Mouse (Mus musculus): ENCODE measurements around the gene Agrn. TPM values are rescaled to one million over a fixed set of nuclear protein-coding genes. Genes with fewer than 3 reads are reported as not detected.

The Agrn gene
- polyA plus RNA-seq, 1 experiment: 21.2 TPM

DNA sequence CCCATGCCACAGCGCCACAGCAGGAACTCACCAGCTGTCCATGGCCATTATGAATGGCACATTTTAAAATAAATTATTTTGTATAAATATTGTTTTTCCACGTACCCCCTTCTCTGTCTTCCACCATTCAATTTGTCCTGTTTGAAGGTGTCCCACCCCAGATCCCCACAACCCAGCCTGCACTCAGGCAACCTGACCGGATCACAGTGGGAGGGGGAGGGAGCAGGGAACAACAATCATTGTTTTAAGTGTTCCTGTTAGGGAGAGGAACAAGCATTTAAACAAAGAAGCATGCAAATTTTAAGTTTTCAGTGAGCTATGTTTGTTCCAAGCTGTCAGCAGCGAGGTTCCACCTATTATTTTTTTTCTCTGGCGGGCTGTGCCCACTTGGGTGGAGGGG, 64.0 kb downstream of the Agrn start:
- DNase-seq (ENCODE audit: low read depth in 1 of 2, low spot score in 2 of 2): no peak
- H3K4me3 ChIP-seq (ENCODE audit: extremely low read depth, insufficient read depth, insufficient read length): no peak overlapping the region
- H3K27ac ChIP-seq (ENCODE audit: insufficient read depth, low read length): no peak overlapping the region
- no peaks in the 10 kb centered on the region for H3K27me3 ChIP-seq (ENCODE audit: control insufficient read depth, insufficient read depth, low read length)
- WGBS: 77% methylated on average over 5 of the region's 5 CpGs
- H3K4me1 ChIP-seq (ENCODE audit: control insufficient read depth, insufficient read depth, insufficient read length): no peaks in the 10 kb centered on the region
- H3K36me3 ChIP-seq (ENCODE audit: control insufficient read depth, insufficient read depth, low read length): no peaks in the 10 kb centered on the region
- TF ChIP-seq CTCF (IDR thresholded peaks at IDR 0.05; ENCODE audit: extremely low read depth, insufficient read depth, insufficient read length, insufficient replicate concordance) (no peak), POLR2A (IDR thresholded peaks at IDR 0.05; ENCODE audit: low read depth, low read length) (no peak)

- Histone ChIP-seq H3K27me3 (ENCODE audit: control insufficient read depth, insufficient read depth, low read length) (no peaks in the 10 kb centered on the region), H3K27ac (ENCODE audit: insufficient read depth, low read length) (no peak overlapping the region), H3K36me3 (ENCODE audit: control insufficient read depth, insufficient read depth, low read length) (no peaks in the 10 kb centered on the region), H3K4me3 (ENCODE audit: extremely low read depth, insufficient read depth, insufficient read length) (no peak overlapping the region), H3K4me1 (ENCODE audit: control insufficient read depth, insufficient read depth, insufficient read length) (no peaks in the 10 kb centered on the region)
- no peak for TF ChIP-seq CTCF (IDR thresholded peaks at IDR 0.05; ENCODE audit: extremely low read depth, insufficient read depth, insufficient read length, insufficient replicate concordance)
- TF ChIP-seq POLR2A (IDR thresholded peaks at IDR 0.05; ENCODE audit: low read depth, low read length): no peak
- 93% methylated on average over 10 of the region's 10 CpGs for WGBS
- DNase-seq (ENCODE audit: low read depth in 1 of 2, low spot score in 2 of 2): no peak
These were observed 66.3 kb downstream of the Agrn start for GRCm38 (mm10) chr4:156130940-156131339.

GRCm38 (mm10) chr4:156130436-156130835, 66.9 kb downstream of the Agrn start, which contains the start of gene Rnf223:
TSS of gene Rnf223 (plus strand) at chr4:156130513.
- Histone ChIP-seq H3K4me3 (ENCODE audit: extremely low read depth, insufficient read depth, insufficient read length) (no peak within 1 kb of the TSS), H3K36me3 (ENCODE audit: control insufficient read depth, insufficient read depth, low read length) (no peaks in the 10 kb centered on the region), H3K4me1 (ENCODE audit: control insufficient read depth, insufficient read depth, insufficient read length) (no peaks in the 10 kb centered on the region), H3K27me3 (ENCODE audit: control insufficient read depth, insufficient read depth, low read length) (no peaks in the 10 kb centered on the region), H3K27ac (ENCODE audit: insufficient read depth, low read length) (no peak within 1 kb of the TSS)
- no peak for DNase-seq (ENCODE audit: low read depth in 1 of 2, low spot score in 2 of 2)
- 88% methylated on average over 15 of the region's 15 CpGs for WGBS
- TF ChIP-seq POLR2A (IDR thresholded peaks at IDR 0.05; ENCODE audit: low read depth, low read length) (no peak), CTCF (IDR thresholded peaks at IDR 0.05; ENCODE audit: extremely low read depth, insufficient read depth, insufficient read length, insufficient replicate concordance) (no peak)

- TF ChIP-seq POLR2A (IDR thresholded peaks at IDR 0.05; ENCODE audit: low read depth, low read length) (no peak), CTCF (IDR thresholded peaks at IDR 0.05; ENCODE audit: extremely low read depth, insufficient read depth, insufficient read length, insufficient replicate concordance) (no peak)
- no peak overlapping the region for H3K4me3 ChIP-seq (ENCODE audit: extremely low read depth, insufficient read depth, insufficient read length)
- H3K27me3 ChIP-seq (ENCODE audit: control insufficient read depth, insufficient read depth, low read length): no peaks in the 10 kb centered on the region
- WGBS: 78% methylated on average over 5 of the region's 5 CpGs
- no peaks in the 10 kb centered on the region for H3K4me1 ChIP-seq (ENCODE audit: control insufficient read depth, insufficient read depth, insufficient read length)
- DNase-seq (ENCODE audit: low read depth in 1 of 2, low spot score in 2 of 2): no peak
- H3K27ac ChIP-seq (ENCODE audit: insufficient read depth, low read length): no peak overlapping the region
- 0 out of 2 replicates have a peak, but pooled peaks cover 2% of the 10 kb centered on the region for H3K36me3 ChIP-seq (ENCODE audit: control insufficient read depth, insufficient read depth, low read length)
These were observed 68.5 kb downstream of the Agrn start for GRCm38 (mm10) chr4:156128746-156129145.

DNA sequence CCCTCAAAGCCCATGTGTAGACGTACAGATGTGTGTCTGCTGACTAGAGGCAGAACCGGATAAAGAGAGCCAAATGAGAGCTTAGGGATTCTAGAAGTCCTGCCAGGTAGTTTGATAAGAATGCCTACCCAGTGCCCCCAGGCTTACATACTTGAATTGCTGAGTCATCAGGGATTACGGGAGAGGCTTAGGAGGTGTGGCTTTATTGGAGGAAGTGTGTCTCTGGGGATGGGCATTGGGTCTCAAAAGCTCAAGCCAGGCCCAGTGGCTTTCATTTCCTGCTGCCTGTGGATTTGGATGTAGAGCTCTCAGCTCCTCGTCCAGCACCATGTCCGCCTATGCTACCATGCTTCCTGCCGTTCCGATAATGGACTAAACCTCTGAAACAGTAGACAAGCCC, 70.4 kb downstream of the Agrn start:
- Histone ChIP-seq H3K27me3 (ENCODE audit: control insufficient read depth, insufficient read depth, low read length) (no peaks in the 10 kb centered on the region), H3K27ac (ENCODE audit: insufficient read depth, low read length) (no peak overlapping the region), H3K36me3 (ENCODE audit: control insufficient read depth, insufficient read depth, low read length) (peaks cover 4% of the 10 kb centered on the region; the same call in 1 of the 2 replicates), H3K4me1 (ENCODE audit: control insufficient read depth, insufficient read depth, insufficient read length) (no peaks in the 10 kb centered on the region), H3K4me3 (ENCODE audit: extremely low read depth, insufficient read depth, insufficient read length) (no peak overlapping the region)
- DNase-seq (ENCODE audit: low read depth in 1 of 2, low spot score in 2 of 2): no peak
- TF ChIP-seq POLR2A (IDR thresholded peaks at IDR 0.05; ENCODE audit: low read depth, low read length): no peak
- TF ChIP-seq CTCF (IDR thresholded peaks at IDR 0.05; ENCODE audit: extremely low read depth, insufficient read depth, insufficient read length, insufficient replicate concordance): no peak
- WGBS: 86% methylated on average over 7 of the region's 7 CpGs

DNA sequence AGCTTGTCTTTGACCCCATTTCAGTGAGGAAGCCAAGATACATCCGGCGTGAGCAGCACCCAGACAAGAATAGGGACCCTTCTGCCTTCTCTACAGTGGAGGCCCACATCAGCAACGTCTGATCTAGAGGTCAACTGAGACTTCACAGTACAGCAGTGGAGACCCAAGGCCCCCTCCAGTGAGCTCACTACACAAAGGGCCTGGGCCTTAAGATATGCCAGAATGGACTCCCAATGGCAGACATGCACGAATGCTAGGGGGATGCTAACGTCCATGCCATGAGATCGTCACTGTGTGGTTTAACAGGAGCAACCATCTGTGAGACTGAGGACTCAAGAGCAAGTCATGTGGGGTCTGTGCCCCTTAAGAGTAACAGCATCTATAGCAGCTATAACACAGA, 71.9 kb downstream of the Agrn start:
- Histone ChIP-seq H3K4me3 (ENCODE audit: extremely low read depth, insufficient read depth, insufficient read length) (no peak overlapping the region), H3K4me1 (ENCODE audit: control insufficient read depth, insufficient read depth, insufficient read length) (no peaks in the 10 kb centered on the region), H3K36me3 (ENCODE audit: control insufficient read depth, insufficient read depth, low read length) (peaks cover 6% of the 10 kb centered on the region; the same call in 1 of the 2 replicates), H3K27me3 (ENCODE audit: control insufficient read depth, insufficient read depth, low read length) (no peaks in the 10 kb centered on the region), H3K27ac (ENCODE audit: insufficient read depth, low read length) (no peak overlapping the region)
- no peak for TF ChIP-seq POLR2A (IDR thresholded peaks at IDR 0.05; ENCODE audit: low read depth, low read length)
- TF ChIP-seq CTCF (IDR thresholded peaks at IDR 0.05; ENCODE audit: extremely low read depth, insufficient read depth, insufficient read length, insufficient replicate concordance): no peak
- DNase-seq (ENCODE audit: low read depth in 1 of 2, low spot score in 2 of 2): no peak
- 95% methylated on average over 6 of the region's 6 CpGs for WGBS

DNA sequence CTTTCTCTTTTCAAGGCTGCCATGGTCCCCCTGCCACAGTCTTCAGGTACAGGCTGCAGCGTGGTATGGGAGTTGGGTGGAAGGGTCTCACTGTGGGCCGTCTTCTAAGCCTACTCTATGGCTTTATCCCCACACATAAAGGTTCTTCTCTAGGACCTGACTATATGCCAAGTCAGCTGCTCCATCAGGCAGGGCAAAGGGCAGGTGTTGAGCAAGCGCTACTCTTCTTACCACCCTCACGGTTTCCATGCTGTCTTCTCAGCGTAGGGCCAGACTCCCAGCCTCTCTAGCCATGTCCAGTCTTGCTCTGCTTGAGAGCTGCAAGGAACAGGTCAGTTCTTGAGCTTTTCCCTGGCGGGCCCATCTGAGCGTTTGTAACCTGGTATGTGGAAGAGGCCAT, 73.2 kb downstream of the Agrn start:
- WGBS: 98% methylated on average over 7 of the region's 7 CpGs
- peaks cover 8% of the 10 kb centered on the region; the same call in 1 of the 2 replicates for H3K36me3 ChIP-seq (ENCODE audit: control insufficient read depth, insufficient read depth, low read length)
- no peak for DNase-seq (ENCODE audit: low read depth in 1 of 2, low spot score in 2 of 2)
- no peak overlapping the region for H3K4me3 ChIP-seq (ENCODE audit: extremely low read depth, insufficient read depth, insufficient read length)
- no peak overlapping the region for H3K27ac ChIP-seq (ENCODE audit: insufficient read depth, low read length)
- no peaks in the 10 kb centered on the region for H3K4me1 ChIP-seq (ENCODE audit: control insufficient read depth, insufficient read depth, insufficient read length)
- TF ChIP-seq CTCF (IDR thresholded peaks at IDR 0.05; ENCODE audit: extremely low read depth, insufficient read depth, insufficient read length, insufficient replicate concordance): no peak
- TF ChIP-seq POLR2A (IDR thresholded peaks at IDR 0.05; ENCODE audit: low read depth, low read length): no peak
- no peaks in the 10 kb centered on the region for H3K27me3 ChIP-seq (ENCODE audit: control insufficient read depth, insufficient read depth, low read length)

Other genes starting within 250 kb of the Agrn start
- gene C1qtnf12, start 235.2 kb downstream of the Agrn start, polyA plus RNA-seq (2012; rRNA removed): 21.6 and 50.1 TPM in 2 replicates
- 4.9 and 7.6 TPM in 2 replicates for gene B3galt6, start 204.8 kb downstream of the Agrn start, polyA plus RNA-seq (2012; rRNA removed)
- 33.5 and 35.7 TPM in 2 replicates for gene Sdf4, start 204.6 kb downstream of the Agrn start, polyA plus RNA-seq (2012; rRNA removed)
- gene Tnfrsf4, start 183.6 kb downstream of the Agrn start, polyA plus RNA-seq (2012; rRNA removed): 20.7 and 34.3 TPM in 2 replicates
- gene Tnfrsf18, start 171.3 kb downstream of the Agrn start, polyA plus RNA-seq (2012; rRNA removed): 29.9 and 38.2 TPM in 2 replicates
- 0.07 TPM in 1 of 2 replicates, not detected in the other for gene Ttll10, start 138.1 kb downstream of the Agrn start, polyA plus RNA-seq (2012; rRNA removed)
- 31.5 and 38.4 TPM in 2 replicates for gene 9430015G10Rik, start 87.5 kb downstream of the Agrn start, polyA plus RNA-seq (2012; rRNA removed)
- gene Rnf223, start 67.0 kb downstream of the Agrn start, polyA plus RNA-seq (2012; rRNA removed): 0.55 and 0.67 TPM in 2 replicates
- gene Isg15, start 3.3 kb upstream of the Agrn start, polyA plus RNA-seq (2012; rRNA removed): 25.2 and 32.2 TPM in 2 replicates
- 10.6 TPM in 2 replicates for gene AW011738, start 5.8 kb upstream of the Agrn start, polyA plus RNA-seq (2012; rRNA removed)
- gene Perm1, start 18.4 kb upstream of the Agrn start, polyA plus RNA-seq (2012; rRNA removed): 0.87 and 1.0 TPM in 2 replicates
- 54.7 and 62.7 TPM in 2 replicates for gene Plekhn1, start 37.4 kb upstream of the Agrn start, polyA plus RNA-seq (2012; rRNA removed)
- 83.1 and 103 TPM in 2 replicates for gene Noc2l, start 38.5 kb upstream of the Agrn start, polyA plus RNA-seq (2012; rRNA removed)
- gene Samd11, start 58.2 kb upstream of the Agrn start, polyA plus RNA-seq (2012; rRNA removed): 14.8 and 17.3 TPM in 2 replicates
- gene Vmn2r-ps159, start 133.6 kb upstream of the Agrn start, polyA plus RNA-seq (2012; rRNA removed): not detected in 2 replicates